Mouse (Mus musculus) forebrain, embryonic 14.5 days (tissue): ENCODE results near the gene Tmem98. TPM values are rescaled to one million over a fixed set of nuclear protein-coding genes. Genes with fewer than 3 reads are reported as not detected.

Experiments
- ATAC-seq: fragments of 200-750 bp; cut with Nextera tagmentation; 2 replicates; pipeline ENCODE4 v1.8.0; 2017; ENCODE audit warnings: mild to moderate bottlenecking, moderate library complexity
- DNase-seq: peaks from one replicate; pipeline ENCODE4 v3.0.0-alpha.2; 2015; ENCODE audit warnings: low spot score
- H3K27ac ChIP-seq: fragments of 300-500 bp; sonication (generic); 2 replicates; pipeline ENCODE4 v1.5.1; 2014; ENCODE audit warnings: low read depth, mild to moderate bottlenecking, control low read depth, low read length, moderate library complexity
- H3K27me3 ChIP-seq: fragments of 300-500 bp; sonication (generic); replicated peaks from 2 replicates; pipeline ENCODE4 v1.6.1; 2014; ENCODE audit warnings: low read length, control low read depth, mixed read lengths; ENCODE audit not compliant: control insufficient read depth, insufficient read depth
- H3K36me3 ChIP-seq: fragments of 300-500 bp; sonication (generic); 2 replicates; pipeline ENCODE4 v1.6.1; 2014; ENCODE audit warnings: low read length, control low read depth; ENCODE audit not compliant: control insufficient read depth, insufficient read depth
- H3K4me1 ChIP-seq: fragments of 300-500 bp; sonication (generic); 2 replicates; pipeline ENCODE4 v1.6.1; 2014; ENCODE audit warnings: antibody characterized with exemption, low read length, control low read depth; ENCODE audit not compliant: control insufficient read depth, insufficient read depth
- H3K4me2 ChIP-seq: fragments of 300-500 bp; sonication (generic); 2 replicates; pipeline ENCODE4 v1.6.1; 2014; ENCODE audit warnings: mild to moderate bottlenecking, control low read depth, low read length
- H3K4me3 ChIP-seq: fragments of 300-500 bp; sonication (generic); 2 replicates; pipeline ENCODE4 v1.5.1; 2014; ENCODE audit warnings: low read depth, low read length, control low read depth
- H3K9ac ChIP-seq: fragments of 300-500 bp; sonication (generic); 2 replicates; pipeline ENCODE4 v1.6.1; 2014; ENCODE audit warnings: mild to moderate bottlenecking, low read length, control low read depth, moderate library complexity
- H3K9me3 ChIP-seq: fragments of 300-500 bp; sonication (generic); replicated peaks from 2 replicates; pipeline ENCODE4 v1.6.1; 2016; ENCODE audit warnings: low read length, control low read depth, mixed read lengths; ENCODE audit not compliant: control insufficient read depth
- WGBS: fragments of 180-500 bp; shearing (Covaris S2); extraction: QIAGEN DNeasy Blood & Tissue Kit; methylation state at CpG from one replicate; pipeline ENCODE4 v1.1.7; 2014; 5-methylcytosine and 5-hydroxymethylcytosine counted together
- polyA plus RNA-seq: library from polyadenylated mRNA; unstranded; fragments of >200 nt; fragmentation: Nextera tagmentation; extraction: Ambion mirVana; gene quantifications from 2 replicates; pipeline ENCODE4 v1.2.1, GENCODE M21; 2014

Tmem98 gene
- polyA plus RNA-seq, 1 experiment from 2014 or later = 43.3 TPM

DNA sequence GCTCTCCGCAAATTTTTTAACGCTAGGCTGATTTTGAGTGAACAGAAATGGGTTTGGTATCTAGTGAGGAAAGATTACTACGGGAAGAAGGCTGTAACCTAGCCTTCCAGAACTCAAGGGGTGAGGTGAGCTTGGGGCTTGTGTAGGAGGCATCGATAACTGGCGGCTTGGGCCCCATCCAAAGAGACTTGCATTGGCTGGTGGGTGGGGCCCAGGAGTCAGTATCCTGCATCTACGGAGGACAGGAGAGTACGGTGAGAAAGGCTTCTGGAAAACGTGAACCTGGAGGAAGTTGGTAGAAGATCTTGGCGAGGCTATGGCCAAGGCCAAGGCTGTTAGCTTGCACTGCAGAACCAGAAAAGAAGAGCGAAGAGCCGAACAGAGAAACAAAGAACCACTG, 44.5 kb downstream of the Tmem98 start:
- Histone ChIP-seq H3K27ac (no peak overlapping the region), H3K27me3 (no peaks in the 10 kb centered on the region), H3K9me3 (no peaks in the 10 kb centered on the region), H3K36me3 (no peaks in the 10 kb centered on the region), H3K4me3 (no peak overlapping the region), H3K4me2 (no peak overlapping the region), H3K4me1 (no peaks in the 10 kb centered on the region; the same call in 1 of the 2 replicates), H3K9ac (no peak overlapping the region)
- WGBS = 86% methylated on average over 11 of the region's 11 CpGs
- ATAC-seq (no peak), DNase-seq (no peak)

DNA sequence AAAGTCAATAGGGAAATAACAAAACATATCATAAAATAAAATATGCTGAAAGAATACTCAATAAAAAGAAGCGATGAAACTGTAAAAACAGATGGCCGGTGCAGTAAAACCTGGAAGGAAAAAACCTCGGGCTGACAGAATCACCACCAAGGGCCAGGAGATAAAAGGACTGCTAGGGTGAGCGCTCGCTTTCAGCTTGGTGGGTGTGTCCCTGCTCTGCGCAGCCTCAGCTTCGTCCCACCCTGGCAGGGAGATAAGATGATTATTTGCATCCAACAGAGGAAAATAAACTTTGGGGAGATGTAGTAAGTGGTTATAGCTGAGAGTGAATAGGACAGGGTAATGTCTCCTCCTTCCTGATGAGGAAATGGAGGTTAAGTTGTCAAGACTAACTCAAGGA, 44.9 kb downstream of the Tmem98 start:
- H3K4me1 ChIP-seq = no peaks in the 10 kb centered on the region; the same call in 1 of the 2 replicates
- 71% methylated on average over 7 of the region's 7 CpGs for WGBS
- DNase-seq (no peak), ATAC-seq (no peak)
- no peak overlapping the region for H3K27ac ChIP-seq
- no peak overlapping the region for H3K9ac ChIP-seq
- no peaks in the 10 kb centered on the region for H3K9me3 ChIP-seq
- no peaks in the 10 kb centered on the region for H3K36me3 ChIP-seq
- no peaks in the 10 kb centered on the region for H3K27me3 ChIP-seq
- no peak overlapping the region for H3K4me2 ChIP-seq
- H3K4me3 ChIP-seq = no peak overlapping the region

DNA sequence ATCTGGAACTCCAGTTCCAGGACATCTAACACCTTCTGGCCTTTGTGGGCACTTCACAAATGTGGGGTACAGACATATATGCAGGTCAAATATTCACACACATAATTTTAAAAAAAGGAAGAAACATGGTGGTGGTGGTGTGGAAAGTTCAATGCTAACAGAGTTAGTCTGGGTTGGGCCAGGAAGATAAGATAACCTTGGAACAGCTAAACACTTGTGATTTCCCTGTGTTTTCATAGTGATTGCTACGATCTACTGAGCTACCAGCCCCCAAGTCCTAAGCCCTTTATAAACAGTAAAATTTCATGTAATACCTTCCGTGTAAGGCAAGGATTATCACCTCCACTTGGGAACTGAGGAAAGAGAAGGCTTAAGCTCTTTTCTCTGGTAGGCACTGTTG, 46.9 kb downstream of the Tmem98 start:
- H3K4me3 ChIP-seq = no peak overlapping the region
- 90% methylated on average over 2 of the region's 2 CpGs for WGBS

DNA sequence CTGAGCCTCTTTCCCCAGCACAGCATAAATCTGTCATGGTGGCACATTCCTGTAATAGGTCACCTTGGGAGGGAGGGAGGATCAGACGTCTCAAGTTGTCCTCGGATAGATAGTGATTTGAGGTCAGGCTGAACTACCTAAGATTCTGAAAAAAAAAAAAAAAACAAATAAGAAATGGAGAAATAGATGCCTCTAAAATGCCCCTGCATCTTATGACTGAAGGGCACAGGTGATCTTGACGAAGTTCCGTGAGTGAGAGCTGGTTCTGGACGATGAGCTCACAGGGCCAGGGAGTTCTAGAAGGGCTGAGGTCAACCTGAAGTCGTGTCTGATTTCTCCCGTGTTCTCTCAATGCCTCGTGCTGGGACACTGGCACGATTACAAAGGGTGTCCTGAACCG, 48.1 kb downstream of the Tmem98 start, which contains the start of gene Spaca3:
Spaca3 (plus strand) TSS at position 301 of the 400 bp plus-strand sequence.
- H3K4me1 ChIP-seq = no peaks in the 10 kb centered on the region; the same call in 1 of the 2 replicates
- H3K4me2 ChIP-seq = no peak within 1 kb of the TSS
- no peak within 1 kb of the TSS for H3K4me3 ChIP-seq
- H3K27me3 ChIP-seq = no peaks in the 10 kb centered on the region
- H3K9ac ChIP-seq = no peak within 1 kb of the TSS
- no peak within 1 kb of the TSS for H3K27ac ChIP-seq
- H3K36me3 ChIP-seq = no peaks in the 10 kb centered on the region
- ATAC-seq (no peak), DNase-seq (no peak)
- H3K9me3 ChIP-seq = no peaks in the 10 kb centered on the region
- WGBS = 80% methylated on average over 10 of the region's 10 CpGs

More for the DNA sequence above, 46.9 kb downstream of the Tmem98 start:
- DNase-seq (no peak), ATAC-seq (no peak)
- H3K4me1 ChIP-seq = no peaks in the 10 kb centered on the region; the same call in 1 of the 2 replicates
- H3K9me3 ChIP-seq = no peaks in the 10 kb centered on the region
- no peak overlapping the region for H3K27ac ChIP-seq
- no peak overlapping the region for H3K4me2 ChIP-seq
- no peak overlapping the region for H3K9ac ChIP-seq
- no peaks in the 10 kb centered on the region for H3K36me3 ChIP-seq
- H3K27me3 ChIP-seq = no peaks in the 10 kb centered on the region

DNA sequence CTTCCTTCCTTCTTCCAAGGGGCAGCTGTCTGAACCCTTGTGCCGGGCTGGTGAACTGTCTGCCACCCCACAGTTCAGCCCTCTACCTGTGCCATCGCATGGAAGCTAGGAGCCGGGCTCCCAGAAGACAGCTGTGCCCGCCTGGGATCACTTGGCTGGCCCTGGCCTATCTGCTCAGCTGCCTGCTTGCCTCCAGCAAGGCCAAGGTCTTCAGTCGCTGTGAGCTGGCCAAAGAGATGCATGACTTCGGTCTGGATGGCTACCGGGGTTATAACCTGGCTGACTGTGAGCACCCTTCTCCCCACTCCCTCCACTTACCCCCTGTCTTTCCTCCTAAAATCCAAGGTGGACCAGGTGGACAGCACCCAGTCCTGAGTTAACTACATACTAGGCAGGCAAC, 53.0 kb downstream of the Tmem98 start:
- Histone ChIP-seq H3K4me2 (no peak overlapping the region), H3K4me3 (no peak overlapping the region), H3K27ac (no peak overlapping the region), H3K9me3 (no peaks in the 10 kb centered on the region), H3K4me1 (no peaks in the 10 kb centered on the region), H3K9ac (no peak overlapping the region), H3K36me3 (no peaks in the 10 kb centered on the region), H3K27me3 (no peaks in the 10 kb centered on the region)
- no peak for ATAC-seq
- no peak for DNase-seq
- 94% methylated on average over 7 of the region's 7 CpGs for WGBS

DNA sequence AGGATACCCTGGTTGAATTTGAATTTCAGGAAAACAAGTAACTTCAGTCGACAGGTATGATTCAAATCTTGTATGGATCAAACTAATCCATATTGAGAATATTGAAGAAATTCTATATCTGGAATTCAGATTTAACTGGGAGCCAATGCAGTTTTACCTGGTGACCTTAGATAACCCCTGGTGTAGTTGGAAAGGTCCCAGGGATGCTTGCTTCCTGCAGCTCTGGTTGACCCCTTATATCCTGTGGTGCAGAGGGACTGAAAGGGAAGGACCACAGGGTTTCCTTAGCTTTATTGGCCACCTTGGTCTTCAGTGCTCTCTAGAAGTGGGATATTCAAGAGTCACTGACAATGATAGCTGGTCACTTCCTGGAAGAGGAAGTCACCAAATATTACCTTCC, 58.1 kb downstream of the Tmem98 start:
- DNase-seq (no peak), ATAC-seq (no peak)
- Histone ChIP-seq H3K9me3 (no peaks in the 10 kb centered on the region), H3K27me3 (no peaks in the 10 kb centered on the region), H3K9ac (no peak overlapping the region), H3K4me1 (no peaks in the 10 kb centered on the region), H3K27ac (no peak overlapping the region), H3K4me3 (no peak overlapping the region), H3K36me3 (no peaks in the 10 kb centered on the region), H3K4me2 (no peak overlapping the region)
- WGBS = 97% methylated on average over 1 of the region's 1 CpGs

Other genes starting within 250 kb of the Tmem98 start
- 1.3 and 1.6 TPM in 2 replicates for gene Myo1d, start 30.1 kb upstream of the Tmem98 start, polyA plus RNA-seq
- gene Spaca3, start 48.2 kb downstream of the Tmem98 start, polyA plus RNA-seq = not detected in 2 replicates